Mouse (Mus musculus): Measurements from ENCODE around the gene Tmem233. TPM values are rescaled to one million over a fixed set of nuclear protein-coding genes. Genes with fewer than 3 reads are reported as not detected.

Tmem233 gene
- polyA plus RNA-seq, 1 experiment from 2014 or later = not detected

GRCm38 (mm10) chr5:115997376-115997775, 85.7 kb downstream of the Tmem233 start:
- 69% methylated on average over 13 of the region's 13 CpGs for WGBS
- no peaks in the 10 kb centered on the region for H3K36me3 ChIP-seq (ENCODE audit: control insufficient read depth, insufficient read depth, low read length)
- no peak overlapping the region for H3K27ac ChIP-seq (replicated peaks)
- ATAC-seq (ENCODE audit: low FRiP score, low TSS enrichment) = peak; percentile 63
- no peak overlapping the region for H3K9ac ChIP-seq (ENCODE audit: low read length)
- H3K4me3 ChIP-seq (ENCODE audit: low read depth, low read length) = no peak overlapping the region
- no peak for TF ChIP-seq CTCF (IDR thresholded peaks at IDR 0.05; ENCODE audit: low read depth)
- no peak for TF ChIP-seq EP300 (optimal IDR thresholded peaks at IDR 0.05)
- DNase-seq (ENCODE audit: low spot score) = no peak
- H3K4me2 ChIP-seq (replicated peaks; ENCODE audit: low read depth) = no peak overlapping the region
- no peaks in the 10 kb centered on the region for H3K27me3 ChIP-seq (ENCODE audit: control insufficient read depth, insufficient read depth, low read length)
- H3K4me1 ChIP-seq (replicated peaks; ENCODE audit: control insufficient read depth, insufficient read depth) = no peaks in the 10 kb centered on the region
- H3K9me3 ChIP-seq (ENCODE audit: control insufficient read depth, low read length) = no peaks in the 10 kb centered on the region

GRCm38 (mm10) chr5:115994101-115994500, 88.9 kb downstream of the Tmem233 start:
- H3K4me2 ChIP-seq (replicated peaks; ENCODE audit: low read depth) = no peak overlapping the region
- no peak for ATAC-seq (ENCODE audit: low FRiP score, low TSS enrichment)
- TF ChIP-seq EP300 (optimal IDR thresholded peaks at IDR 0.05) (no peak), CTCF (IDR thresholded peaks at IDR 0.05; ENCODE audit: low read depth) (no peak)

GRCm38 (mm10) chr5:115991717-115992116, 91.3 kb downstream of the Tmem233 start:
- DNase-seq (ENCODE audit: low spot score) (no peak), ATAC-seq (ENCODE audit: low FRiP score, low TSS enrichment) (no peak)
- Histone ChIP-seq H3K27ac (replicated peaks) (no peak overlapping the region), H3K4me2 (replicated peaks; ENCODE audit: low read depth) (no peak overlapping the region), H3K27me3 (ENCODE audit: control insufficient read depth, insufficient read depth, low read length) (no peaks in the 10 kb centered on the region), H3K9ac (ENCODE audit: low read length) (no peak overlapping the region), H3K4me3 (ENCODE audit: low read depth, low read length) (no peak overlapping the region), H3K9me3 (ENCODE audit: control insufficient read depth, low read length) (no peaks in the 10 kb centered on the region), H3K4me1 (replicated peaks; ENCODE audit: control insufficient read depth, insufficient read depth) (no peaks in the 10 kb centered on the region), H3K36me3 (ENCODE audit: control insufficient read depth, insufficient read depth, low read length) (peaks cover 11% of the 10 kb centered on the region; the same call in 1 of the 2 replicates)
- WGBS = 92% methylated on average over 11 of the region's 11 CpGs
- TF ChIP-seq EP300 (optimal IDR thresholded peaks at IDR 0.05) (no peak), CTCF (IDR thresholded peaks at IDR 0.05; ENCODE audit: low read depth) (no peak)

More at GRCm38 (mm10) chr5:115994101-115994500, 88.9 kb downstream of the Tmem233 start:
- H3K4me3 ChIP-seq (ENCODE audit: low read depth, low read length) = no peak overlapping the region
- H3K27me3 ChIP-seq (ENCODE audit: control insufficient read depth, insufficient read depth, low read length) = no peaks in the 10 kb centered on the region
- H3K9ac ChIP-seq (ENCODE audit: low read length) = no peak overlapping the region
- 94% methylated on average over 15 of the region's 15 CpGs for WGBS
- H3K4me1 ChIP-seq (replicated peaks; ENCODE audit: control insufficient read depth, insufficient read depth) = no peaks in the 10 kb centered on the region
- H3K36me3 ChIP-seq (ENCODE audit: control insufficient read depth, insufficient read depth, low read length) = peaks cover 7% of the 10 kb centered on the region; the same call in 1 of the 2 replicates
- DNase-seq (ENCODE audit: low spot score) = no peak
- no peaks in the 10 kb centered on the region for H3K9me3 ChIP-seq (ENCODE audit: control insufficient read depth, low read length)
- H3K27ac ChIP-seq (replicated peaks) = no peak overlapping the region

Other genes starting within 250 kb of the Tmem233 start
- 4.1 and 5.4 TPM in 2 replicates for gene Cit, start 238.0 kb downstream of the Tmem233 start, polyA plus RNA-seq (2015; fragmentation: Nextera tagmentation; extraction: Ambion mirVana)
- gene Prkab1, start 58.7 kb downstream of the Tmem233 start, polyA plus RNA-seq (2015; fragmentation: Nextera tagmentation; extraction: Ambion mirVana) = 56.6 and 65.0 TPM in 2 replicates
- 1.3 and 1.4 TPM in 2 replicates for gene Ccdc60, start 205.7 kb upstream of the Tmem233 start, polyA plus RNA-seq (2015; fragmentation: Nextera tagmentation; extraction: Ambion mirVana)

All from stomach, postnatal 0 days (tissue).